Mouse (Mus musculus): ENCODE data around the gene Swap70. TPM values are rescaled to one million over a fixed set of nuclear protein-coding genes. Genes with fewer than 3 reads are reported as not detected.

Swap70 gene
- polyA plus RNA-seq, 1 experiment from 2014 or later: 9.6 TPM

DNA sequence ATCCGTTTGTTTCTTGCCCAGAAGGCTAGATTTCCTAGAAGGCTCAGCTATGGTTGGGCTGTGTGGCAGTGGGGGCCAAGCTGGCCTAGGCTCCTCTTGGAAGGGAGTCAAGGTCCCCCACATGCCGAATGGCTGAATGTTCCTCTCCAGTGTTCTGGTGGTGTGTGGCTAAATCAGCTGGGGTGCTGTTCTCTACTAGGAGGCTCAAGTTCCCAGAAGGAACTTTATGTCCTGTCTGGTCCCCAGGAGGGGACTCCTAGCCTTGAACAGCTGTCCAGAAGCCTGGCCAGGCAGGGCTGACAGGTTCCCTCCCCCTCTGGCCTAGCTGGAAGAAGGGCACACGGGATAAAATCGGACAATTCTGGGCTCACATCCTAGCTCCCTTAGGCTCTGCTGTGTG lies 76.1 kb downstream of the Swap70 start:
- Histone ChIP-seq H3K4me3 (no peak overlapping the region), H3K27ac (peak overlapping the region; percentile 2; the same call in 1 of the 2 replicates), H3K9me3 (no peaks in the 10 kb centered on the region), H3K36me3 (replicated peaks) (no peaks in the 10 kb centered on the region), H3K27me3 (replicated peaks) (no peaks in the 10 kb centered on the region), H3K4me2 (no peak overlapping the region), H3K9ac (no peak overlapping the region), H3K4me1 (no peaks in the 10 kb centered on the region)
- 64% methylated on average over 4 of the region's 4 CpGs for WGBS
- no peak for ATAC-seq (replicated peaks)

- Histone ChIP-seq H3K9me3 (no peaks in the 10 kb centered on the region), H3K27me3 (replicated peaks) (no peaks in the 10 kb centered on the region), H3K9ac (no peak overlapping the region), H3K4me2 (no peak overlapping the region), H3K4me1 (no peaks in the 10 kb centered on the region), H3K36me3 (replicated peaks) (no peaks in the 10 kb centered on the region), H3K4me3 (no peak overlapping the region), H3K27ac (no peak overlapping the region)
- no peak for ATAC-seq (replicated peaks)
- WGBS: 91% methylated on average over 7 of the region's 7 CpGs
These were observed 76.6 kb downstream of the Swap70 start for GRCm38 (mm10) chr7:110298090-110298489.

DNA sequence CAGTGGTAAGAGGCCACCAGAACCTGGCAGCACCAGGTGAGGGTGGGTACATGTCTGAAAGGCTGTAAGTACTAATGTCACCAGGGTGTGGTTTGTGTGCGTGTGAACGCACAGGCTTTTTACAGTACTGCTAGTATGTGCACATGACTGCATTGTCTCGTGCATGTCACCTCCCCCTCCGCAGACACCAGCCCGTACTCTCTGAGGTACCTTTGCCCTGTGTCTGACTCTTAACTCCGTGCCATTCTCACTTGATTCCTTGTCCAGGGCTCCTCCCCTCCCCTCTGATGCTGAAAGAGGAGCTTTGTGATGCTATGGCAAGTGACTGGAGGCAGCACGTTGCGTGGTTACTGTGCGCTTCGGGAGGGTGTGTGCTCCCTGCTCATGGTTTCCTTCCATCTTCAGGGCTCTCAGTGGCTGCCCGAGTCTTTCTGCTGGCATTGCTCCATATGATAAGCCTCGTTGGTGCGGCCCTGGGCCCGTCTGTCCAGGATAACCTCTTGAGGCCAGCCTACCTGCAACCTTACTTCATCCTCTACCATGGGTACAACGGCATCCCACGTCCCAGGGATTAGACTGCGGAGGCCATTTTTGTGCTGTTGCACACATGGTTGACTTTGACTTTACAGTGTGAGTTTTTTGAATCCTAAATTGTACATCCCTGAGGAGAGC lies 77.4 kb downstream of the Swap70 start:
- no peak for ATAC-seq (replicated peaks)
- 88% methylated on average over 17 of the region's 17 CpGs for WGBS

DNA sequence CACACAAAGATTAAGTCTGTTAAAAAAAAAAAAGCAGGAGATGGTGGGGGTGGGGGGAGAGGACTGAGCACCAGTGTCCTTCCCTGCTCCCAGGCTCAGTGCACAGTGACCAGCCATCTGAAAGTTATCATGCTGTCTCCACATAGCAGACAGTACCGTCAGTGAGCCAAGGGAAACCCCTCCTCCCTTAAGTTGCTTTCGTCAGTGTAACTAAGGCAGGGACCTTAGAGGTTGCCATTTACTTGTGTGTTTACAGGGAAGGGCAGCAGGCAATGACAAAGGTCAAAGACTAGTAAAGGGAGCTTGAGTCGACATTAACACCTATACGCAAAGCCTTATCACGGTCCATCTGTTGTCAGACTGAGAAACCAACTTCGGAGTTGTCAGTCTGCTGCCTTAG lies 81.4 kb downstream of the Swap70 start:
- no peak overlapping the region for H3K4me3 ChIP-seq
- H3K4me2 ChIP-seq: no peak overlapping the region
- no peaks in the 10 kb centered on the region for H3K27me3 ChIP-seq (replicated peaks)
- H3K36me3 ChIP-seq (replicated peaks): 0 out of 2 replicates have a peak, but pooled peaks cover 4% of the 10 kb centered on the region
- H3K9ac ChIP-seq: no peak overlapping the region
- WGBS: 89% methylated on average over 6 of the region's 6 CpGs
- no peak for ATAC-seq (replicated peaks)
- no peak overlapping the region for H3K27ac ChIP-seq
- H3K9me3 ChIP-seq: no peaks in the 10 kb centered on the region
- no peaks in the 10 kb centered on the region for H3K4me1 ChIP-seq

More for the DNA sequence above, 77.4 kb downstream of the Swap70 start:
- Histone ChIP-seq H3K9me3 (no peaks in the 10 kb centered on the region), H3K27me3 (replicated peaks) (no peaks in the 10 kb centered on the region), H3K4me2 (no peak overlapping the region), H3K36me3 (replicated peaks) (no peaks in the 10 kb centered on the region), H3K4me1 (no peaks in the 10 kb centered on the region), H3K27ac (no peak overlapping the region), H3K4me3 (no peak overlapping the region), H3K9ac (no peak overlapping the region)

DNA sequence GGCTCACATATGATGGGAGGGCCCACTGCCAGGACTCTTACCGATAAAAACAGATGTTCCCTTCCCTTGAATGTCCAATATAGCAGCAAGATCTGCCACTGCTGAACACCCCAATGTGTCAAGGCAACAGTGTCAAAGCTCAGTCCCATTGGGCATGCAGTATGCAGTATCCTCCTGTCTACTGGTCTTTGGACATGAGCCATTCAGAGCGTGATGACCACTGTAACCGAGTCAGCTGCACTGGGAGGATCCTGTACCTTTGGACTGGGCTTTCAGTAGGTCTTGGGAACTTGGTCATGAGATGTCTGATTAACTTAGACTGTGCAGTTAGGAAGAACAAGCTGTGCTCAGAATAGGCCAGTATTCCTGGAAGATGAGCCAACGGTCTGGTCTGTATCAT lies 84.0 kb downstream of the Swap70 start:
- Histone ChIP-seq H3K27ac (no peak overlapping the region), H3K4me2 (no peak overlapping the region), H3K36me3 (replicated peaks) (peaks cover 16% of the 10 kb centered on the region; the same call in 1 of the 2 replicates), H3K9ac (no peak overlapping the region), H3K27me3 (replicated peaks) (no peaks in the 10 kb centered on the region), H3K9me3 (no peaks in the 10 kb centered on the region), H3K4me1 (no peaks in the 10 kb centered on the region), H3K4me3 (no peak overlapping the region)
- ATAC-seq (replicated peaks): no peak
- WGBS: 96% methylated on average over 4 of the region's 4 CpGs

DNA sequence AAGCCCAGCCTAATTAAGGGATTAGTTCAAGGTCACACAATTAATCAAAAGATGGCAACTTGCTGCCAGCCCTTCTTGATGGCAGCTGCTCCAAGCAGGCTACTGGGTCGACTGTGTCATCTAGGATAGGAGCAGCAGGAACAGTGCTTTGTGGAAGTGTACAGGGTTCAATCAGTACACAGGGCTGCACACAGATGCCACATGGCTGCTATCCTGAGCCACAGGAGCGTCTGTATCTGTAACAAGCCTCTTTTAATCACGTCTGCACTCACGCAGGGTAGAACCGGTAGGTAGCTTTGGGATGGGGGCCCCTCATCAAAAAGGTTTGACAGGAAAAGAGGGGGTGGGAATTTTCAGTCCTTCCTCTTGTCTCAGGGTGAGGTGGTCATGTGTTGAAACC lies 84.8 kb downstream of the Swap70 start:
- Histone ChIP-seq H3K36me3 (replicated peaks) (peaks cover 21% of the 10 kb centered on the region; the same call in 1 of the 2 replicates), H3K9me3 (no peaks in the 10 kb centered on the region), H3K4me1 (no peaks in the 10 kb centered on the region), H3K4me3 (no peak overlapping the region), H3K4me2 (no peak overlapping the region), H3K27me3 (replicated peaks) (no peaks in the 10 kb centered on the region), H3K27ac (no peak overlapping the region), H3K9ac (no peak overlapping the region)
- 74% methylated on average over 5 of the region's 5 CpGs for WGBS
- peak; percentile 51; the same call in 1 of the 2 replicates for ATAC-seq (replicated peaks)

DNA sequence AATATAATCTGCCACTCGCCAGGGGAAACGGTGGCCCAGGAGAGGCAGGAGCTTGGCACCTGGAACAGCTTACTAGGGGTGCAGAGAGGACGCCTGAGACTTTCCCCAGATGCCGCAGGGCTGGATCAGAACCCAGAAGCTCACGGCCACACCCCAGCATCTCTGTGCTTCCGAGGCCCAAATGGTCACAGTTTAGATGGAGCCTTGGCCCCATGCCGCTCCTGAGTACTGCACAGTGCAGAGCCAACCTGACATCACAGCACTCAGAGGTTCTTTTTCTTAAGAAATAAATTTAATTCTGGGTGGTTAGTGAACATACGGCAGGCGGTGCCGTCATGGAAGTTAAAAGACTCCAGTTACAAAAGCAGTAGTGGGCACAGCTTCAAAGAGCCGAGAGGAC lies 86.2 kb downstream of the Swap70 start:
- Histone ChIP-seq H3K36me3 (replicated peaks) (peaks cover 36% of the 10 kb centered on the region), H3K27ac (no peak overlapping the region), H3K9me3 (no peaks in the 10 kb centered on the region), H3K4me3 (no peak overlapping the region), H3K4me1 (no peaks in the 10 kb centered on the region), H3K4me2 (no peak overlapping the region), H3K9ac (no peak overlapping the region), H3K27me3 (replicated peaks) (no peaks in the 10 kb centered on the region)
- 88% methylated on average over 11 of the region's 11 CpGs for WGBS
- ATAC-seq (replicated peaks): no peak

- Histone ChIP-seq H3K36me3 (replicated peaks) (peaks cover 47% of the 10 kb centered on the region), H3K9me3 (no peaks in the 10 kb centered on the region), H3K4me2 (no peak overlapping the region), H3K9ac (no peak overlapping the region), H3K27me3 (replicated peaks) (no peaks in the 10 kb centered on the region), H3K27ac (no peak overlapping the region), H3K4me3 (no peak overlapping the region), H3K4me1 (no peaks in the 10 kb centered on the region)
- ATAC-seq (replicated peaks): no peak
- WGBS: 93% methylated on average over 8 of the region's 8 CpGs
These were observed 87.7 kb downstream of the Swap70 start for GRCm38 (mm10) chr7:110309246-110309645.

DNA sequence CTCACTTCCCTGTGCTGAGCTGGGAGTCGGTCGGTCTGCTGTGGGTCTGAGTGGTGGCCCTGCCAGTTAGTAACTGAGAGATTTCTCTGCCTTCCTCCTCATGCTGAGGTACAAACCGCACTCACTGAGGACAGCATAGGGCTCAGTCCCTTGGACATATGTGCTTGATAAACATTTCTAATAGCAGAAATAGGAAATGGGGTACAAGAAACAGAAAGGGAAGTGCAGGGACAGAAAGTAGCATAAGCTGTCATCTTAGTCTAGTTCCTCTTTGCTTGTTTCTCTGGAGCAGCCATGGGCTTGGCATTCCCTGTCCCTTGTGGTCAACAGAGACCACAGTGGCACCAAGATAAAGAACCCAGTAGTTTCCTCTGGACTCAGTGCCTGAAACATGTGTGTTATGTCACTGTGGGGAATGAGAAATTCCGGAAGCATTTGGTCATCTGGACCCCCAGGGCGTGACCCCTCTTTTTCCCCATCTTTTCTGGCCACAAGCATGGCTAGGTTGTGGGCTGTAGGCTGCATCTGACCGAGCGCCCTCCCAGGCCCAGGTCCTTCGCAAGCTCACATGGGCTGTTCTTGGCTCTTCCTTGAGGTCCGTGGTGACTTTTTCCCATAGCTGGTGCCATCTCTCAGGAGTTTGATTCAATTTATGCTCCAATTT lies 92.0 kb downstream of the Swap70 start:
- no peaks in the 10 kb centered on the region for H3K27me3 ChIP-seq (replicated peaks)
- no peak overlapping the region for H3K9ac ChIP-seq
- ATAC-seq (replicated peaks): no peak
- H3K4me2 ChIP-seq: no peak overlapping the region
- peaks cover 66% of the 10 kb centered on the region for H3K36me3 ChIP-seq (replicated peaks)
- H3K27ac ChIP-seq: no peak overlapping the region
- no peak overlapping the region for H3K4me3 ChIP-seq
- no peaks in the 10 kb centered on the region for H3K9me3 ChIP-seq
- WGBS: 94% methylated on average over 9 of the region's 9 CpGs
- no peaks in the 10 kb centered on the region for H3K4me1 ChIP-seq

- no peak overlapping the region for H3K4me3 ChIP-seq
- H3K36me3 ChIP-seq (replicated peaks): peaks cover 63% of the 10 kb centered on the region
- H3K27me3 ChIP-seq (replicated peaks): no peaks in the 10 kb centered on the region
- 93% methylated on average over 7 of the region's 7 CpGs for WGBS
- H3K4me1 ChIP-seq: no peaks in the 10 kb centered on the region
- H3K4me2 ChIP-seq: no peak overlapping the region
- no peak for ATAC-seq (replicated peaks)
- H3K27ac ChIP-seq: no peak overlapping the region
- H3K9me3 ChIP-seq: no peaks in the 10 kb centered on the region
- no peak overlapping the region for H3K9ac ChIP-seq
These were observed 92.9 kb downstream of the Swap70 start for GRCm38 (mm10) chr7:110314401-110314890.

- ATAC-seq (replicated peaks): no peak
- 96% methylated on average over 1 of the region's 1 CpGs for WGBS
- Histone ChIP-seq H3K4me2 (no peak overlapping the region), H3K9me3 (no peaks in the 10 kb centered on the region), H3K27ac (no peak overlapping the region), H3K36me3 (replicated peaks) (peaks cover 62% of the 10 kb centered on the region), H3K4me3 (no peak overlapping the region), H3K27me3 (replicated peaks) (no peaks in the 10 kb centered on the region), H3K9ac (no peak overlapping the region), H3K4me1 (no peaks in the 10 kb centered on the region)
These were observed 93.8 kb downstream of the Swap70 start for GRCm38 (mm10) chr7:110315352-110315751.

- ATAC-seq (replicated peaks): no peak
- Histone ChIP-seq H3K9me3 (no peaks in the 10 kb centered on the region), H3K4me1 (no peaks in the 10 kb centered on the region), H3K36me3 (replicated peaks) (peaks cover 56% of the 10 kb centered on the region), H3K4me2 (no peak overlapping the region), H3K27me3 (replicated peaks) (no peaks in the 10 kb centered on the region), H3K27ac (no peak overlapping the region), H3K9ac (no peak overlapping the region), H3K4me3 (no peak overlapping the region)
- 96% methylated on average over 4 of the region's 4 CpGs for WGBS
These were observed 95.9 kb downstream of the Swap70 start for GRCm38 (mm10) chr7:110317412-110317811.

All from midbrain, embryonic 15.5 days (tissue).